Mouse (Mus musculus): ENCODE data around the gene B3gnt2. TPM values are rescaled to one million over a fixed set of nuclear protein-coding genes. Genes with fewer than 3 reads are reported as not detected.

Gene B3gnt2
- polyA plus RNA-seq, 1 experiment from 2014 or later: 20.4 TPM

DNA sequence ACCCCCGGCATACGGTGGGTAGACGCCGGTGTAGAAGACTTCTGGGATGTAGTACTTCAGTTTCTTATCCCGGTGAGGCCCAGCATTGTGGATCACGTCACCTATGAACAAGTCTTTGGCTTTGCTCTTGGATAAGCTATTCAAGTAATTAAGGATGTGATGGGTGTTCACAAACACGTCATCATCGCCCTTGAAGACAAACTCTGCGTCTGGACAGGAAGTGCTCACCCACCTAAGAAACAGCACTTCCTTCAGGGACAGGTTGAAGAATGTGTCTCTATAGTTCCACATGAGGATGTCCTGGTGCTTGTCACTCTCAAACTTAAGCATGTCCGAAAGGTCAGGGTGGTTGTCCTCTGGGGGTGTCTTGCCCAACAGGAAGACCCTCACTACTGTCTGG is 24.5 kb downstream of the B3gnt2 start:
- 80% methylated on average over 10 of the region's 10 CpGs for whole genome bisulfite sequencing
- H3K36me3 ChIP-seq (ENCODE audit: insufficient read depth, low read length): peaks cover 9% of the 10 kb centered on the region; the same call in 1 of the 2 replicates
- H3K27me3 ChIP-seq (replicated peaks; ENCODE audit: insufficient read depth, low read length): no peaks in the 10 kb centered on the region
- H3K4me3 ChIP-seq (ENCODE audit: low read depth, low read length): no peak overlapping the region
- H3K9ac ChIP-seq (replicated peaks; ENCODE audit: low read depth): no peak overlapping the region
- no peak overlapping the region for H3K27ac ChIP-seq (ENCODE audit: low read length)
- H3K4me1 ChIP-seq (ENCODE audit: insufficient read depth, low read depth, low read length): peaks cover 2% of the 10 kb centered on the region; the same call in 1 of the 2 replicates
- ATAC-seq (no peak), DNase-seq (ENCODE audit: low spot score) (no peak)
- no peaks in the 10 kb centered on the region for H3K9me3 ChIP-seq (ENCODE audit: low read length)
- H3K4me2 ChIP-seq (replicated peaks; ENCODE audit: low read depth, low read length): no peak overlapping the region
- TF ChIP-seq CTCF (IDR thresholded peaks at IDR 0.05) (no peak), EP300 (IDR thresholded peaks at IDR 0.05) (no peak)

- no peak for ATAC-seq
- WGBS: 58% methylated on average over 4 of the region's 4 CpGs
- TF ChIP-seq CTCF (IDR thresholded peaks at IDR 0.05) (no peak), EP300 (IDR thresholded peaks at IDR 0.05) (no peak)
Observed at GRCm38 (mm10) chr11:22832600-22832999, 28.2 kb downstream of the B3gnt2 start.

DNA sequence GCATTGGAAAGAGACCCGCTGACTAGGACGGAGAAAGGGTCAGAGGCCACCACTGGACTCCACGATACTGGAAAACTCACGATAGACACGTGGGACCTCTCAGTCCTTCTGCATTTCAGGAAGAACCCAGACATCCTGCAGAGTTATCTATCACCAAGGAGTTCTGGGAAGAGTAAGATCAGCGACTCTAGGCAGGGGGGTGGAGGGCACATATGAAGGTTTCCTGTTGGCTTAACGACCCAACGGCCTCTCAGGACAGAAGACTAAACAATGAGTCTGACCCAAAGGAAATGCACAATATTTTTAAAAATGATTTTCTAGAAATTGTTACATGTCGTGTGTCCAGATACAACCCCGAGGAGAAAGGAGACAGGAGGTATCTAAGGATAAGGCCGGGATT is 28.8 kb downstream of the B3gnt2 start:
- WGBS: 75% methylated on average over 11 of the region's 11 CpGs
- Histone ChIP-seq H3K4me3 (ENCODE audit: low read depth, low read length) (no peak overlapping the region), H3K27ac (ENCODE audit: low read length) (no peak overlapping the region), H3K4me1 (ENCODE audit: insufficient read depth, low read depth, low read length) (no peaks in the 10 kb centered on the region), H3K27me3 (replicated peaks; ENCODE audit: insufficient read depth, low read length) (no peaks in the 10 kb centered on the region), H3K36me3 (ENCODE audit: insufficient read depth, low read length) (peaks cover 9% of the 10 kb centered on the region; the same call in 1 of the 2 replicates), H3K9ac (replicated peaks; ENCODE audit: low read depth) (no peak overlapping the region), H3K4me2 (replicated peaks; ENCODE audit: low read depth, low read length) (no peak overlapping the region), H3K9me3 (ENCODE audit: low read length) (no peaks in the 10 kb centered on the region)
- DNase-seq (ENCODE audit: low spot score) (no peak), ATAC-seq (no peak)
- no peak for TF ChIP-seq CTCF (IDR thresholded peaks at IDR 0.05)
- TF ChIP-seq EP300 (IDR thresholded peaks at IDR 0.05): no peak

More at GRCm38 (mm10) chr11:22832600-22832999, 28.2 kb downstream of the B3gnt2 start:
- no peaks in the 10 kb centered on the region for H3K9me3 ChIP-seq (ENCODE audit: low read length)
- H3K27ac ChIP-seq (ENCODE audit: low read length): no peak overlapping the region
- no peak overlapping the region for H3K4me2 ChIP-seq (replicated peaks; ENCODE audit: low read depth, low read length)
- no peak overlapping the region for H3K9ac ChIP-seq (replicated peaks; ENCODE audit: low read depth)
- no peaks in the 10 kb centered on the region for H3K4me1 ChIP-seq (ENCODE audit: insufficient read depth, low read depth, low read length)
- H3K27me3 ChIP-seq (replicated peaks; ENCODE audit: insufficient read depth, low read length): no peaks in the 10 kb centered on the region
- no peak overlapping the region for H3K4me3 ChIP-seq (ENCODE audit: low read depth, low read length)
- H3K36me3 ChIP-seq (ENCODE audit: insufficient read depth, low read length): peaks cover 9% of the 10 kb centered on the region; the same call in 1 of the 2 replicates
- DNase-seq (ENCODE audit: low spot score): no peak

DNA sequence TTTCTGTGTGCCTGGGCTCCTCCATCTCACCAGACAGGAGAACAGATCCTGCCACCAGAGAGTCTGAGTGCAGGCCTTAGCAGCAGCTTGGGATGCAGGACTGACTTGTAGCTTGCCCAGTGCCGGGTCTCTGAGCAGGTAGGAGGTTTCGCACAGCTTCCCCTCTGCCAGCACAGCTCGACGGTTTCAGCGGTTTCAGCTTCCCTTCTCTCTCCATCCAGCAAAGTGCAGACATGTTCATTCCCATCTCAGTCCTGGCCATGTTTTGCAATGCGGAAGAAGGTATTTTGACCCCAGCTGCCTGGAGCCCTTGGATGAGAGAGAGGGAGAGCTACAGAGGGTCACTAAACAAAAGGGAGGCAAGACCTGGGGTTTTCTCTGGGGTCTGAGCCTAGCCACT is 30.1 kb downstream of the B3gnt2 start:
- Histone ChIP-seq H3K36me3 (ENCODE audit: insufficient read depth, low read length) (no peaks in the 10 kb centered on the region), H3K9me3 (ENCODE audit: low read length) (no peaks in the 10 kb centered on the region), H3K4me2 (replicated peaks; ENCODE audit: low read depth, low read length) (no peak overlapping the region), H3K4me1 (ENCODE audit: insufficient read depth, low read depth, low read length) (no peaks in the 10 kb centered on the region), H3K27ac (ENCODE audit: low read length) (no peak overlapping the region), H3K27me3 (replicated peaks; ENCODE audit: insufficient read depth, low read length) (no peaks in the 10 kb centered on the region), H3K4me3 (ENCODE audit: low read depth, low read length) (no peak overlapping the region), H3K9ac (replicated peaks; ENCODE audit: low read depth) (no peak overlapping the region)
- TF ChIP-seq CTCF (IDR thresholded peaks at IDR 0.05): no peak
- no peak for TF ChIP-seq EP300 (IDR thresholded peaks at IDR 0.05)
- DNase-seq (ENCODE audit: low spot score): no peak
- ATAC-seq: no peak
- WGBS: 80% methylated on average over 6 of the region's 6 CpGs

DNA sequence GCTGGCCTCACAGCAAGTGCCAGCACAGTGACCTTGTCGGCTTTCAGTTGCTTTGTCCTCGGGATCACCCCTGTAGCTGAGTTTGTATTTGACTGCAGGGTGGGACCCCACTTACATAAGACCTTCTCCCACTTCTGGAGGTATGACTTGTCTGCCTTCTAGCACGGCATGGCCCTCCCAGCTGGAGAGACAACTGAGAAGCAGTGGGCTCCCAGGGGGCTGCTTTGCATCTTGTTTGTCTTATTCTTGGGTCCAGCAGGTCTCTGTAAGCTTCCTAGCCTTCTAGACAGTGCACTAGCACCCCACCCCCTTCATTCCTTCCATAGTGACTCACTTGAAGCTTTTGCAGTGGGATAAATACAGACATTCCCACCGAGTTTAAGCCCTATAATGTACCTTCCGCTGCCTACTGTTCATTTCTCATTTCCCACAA is 30.6 kb downstream of the B3gnt2 start:
- Histone ChIP-seq H3K4me2 (replicated peaks; ENCODE audit: low read depth, low read length) (no peak overlapping the region), H3K27ac (ENCODE audit: low read length) (0 out of 2 replicates have a peak overlapping the region, but pooled peaks have one; percentile 20), H3K9ac (replicated peaks; ENCODE audit: low read depth) (no peak overlapping the region), H3K9me3 (ENCODE audit: low read length) (no peaks in the 10 kb centered on the region), H3K27me3 (replicated peaks; ENCODE audit: insufficient read depth, low read length) (no peaks in the 10 kb centered on the region), H3K36me3 (ENCODE audit: insufficient read depth, low read length) (no peaks in the 10 kb centered on the region), H3K4me3 (ENCODE audit: low read depth, low read length) (no peak overlapping the region), H3K4me1 (ENCODE audit: insufficient read depth, low read depth, low read length) (no peaks in the 10 kb centered on the region)
- no peak for DNase-seq (ENCODE audit: low spot score)
- TF ChIP-seq EP300 (IDR thresholded peaks at IDR 0.05): no peak
- TF ChIP-seq CTCF (IDR thresholded peaks at IDR 0.05): no peak
- peak; percentile 64 for ATAC-seq
- 46% methylated on average over 5 of the region's 5 CpGs for WGBS

- no peaks in the 10 kb centered on the region for H3K9me3 ChIP-seq (ENCODE audit: low read length)
- no peak for ATAC-seq
- H3K4me2 ChIP-seq (replicated peaks; ENCODE audit: low read depth, low read length): no peak overlapping the region
- 98% methylated on average over 15 of the region's 15 CpGs for WGBS
- no peaks in the 10 kb centered on the region for H3K36me3 ChIP-seq (ENCODE audit: insufficient read depth, low read length)
- no peak overlapping the region for H3K9ac ChIP-seq (replicated peaks; ENCODE audit: low read depth)
- DNase-seq (ENCODE audit: low spot score): no peak
- no peak overlapping the region for H3K27ac ChIP-seq (ENCODE audit: low read length)
- TF ChIP-seq EP300 (IDR thresholded peaks at IDR 0.05): no peak
- TF ChIP-seq CTCF (IDR thresholded peaks at IDR 0.05): no peak
- H3K27me3 ChIP-seq (replicated peaks; ENCODE audit: insufficient read depth, low read length): no peaks in the 10 kb centered on the region
- no peak overlapping the region for H3K4me3 ChIP-seq (ENCODE audit: low read depth, low read length)
- no peaks in the 10 kb centered on the region for H3K4me1 ChIP-seq (ENCODE audit: insufficient read depth, low read depth, low read length)
Observed at GRCm38 (mm10) chr11:22828988-22829632, 31.7 kb downstream of the B3gnt2 start.
